Mouse (Mus musculus) left cerebral cortex, postnatal 36 days (tissue): ENCODE measurements at regions not wholly inside any gene's neighbourhood (a gene's known extent, or its start where the extent isn't known, plus 50 kb on each side); places are given as distances from the start of the nearest gene placed in this dataset.
"Not testable (repeated sequence)": the region's sequence is repeated elsewhere in the genome, so short reads cannot be mapped to it uniquely, and the experiment has no call there.

Experiments used
- DNase-seq, 2 experiments: peaks; one replicate each; pipeline ENCODE4 v3.0.0; 2021 to 2022; ENCODE audit warnings: low spot score in 2 of 2, mixed read lengths in 1 of 2
- intact Hi-C: fragments of 180-260 bp; cut with DNase I; formaldehyde crosslinking; loops from one replicate; pipeline ENCODE4 v1.15.1; 2025

GRCm38 (mm10) chr14:87215099-87215498 is 74.1 kb upstream of the Diaph3 start:
- DNase-seq, result peak; percentile 69 to 76
- intact Hi-C loops, result no loop called here

GRCm38 (mm10) chr14:87217042-87217441 is 76.0 kb upstream of the Diaph3 start:
- DNase-seq, result no peak
- intact Hi-C loops, result no loop called here

- no peak for DNase-seq
- intact Hi-C loops, result no loop called here
Measured at GRCm38 (mm10) chr14:87219975-87220374, 78.9 kb upstream of the Diaph3 start.

GRCm38 (mm10) chr14:87224870-87225269 is 83.8 kb upstream of the Diaph3 start:
- DNase-seq, result no peak
- intact Hi-C loops, result no loop called here

- intact Hi-C loops, result no loop called here
- DNase-seq, result no peak
Measured at GRCm38 (mm10) chr14:87249258-87249657, 108.2 kb upstream of the Diaph3 start.

GRCm38 (mm10) chr14:87255484-87256208 is 114.6 kb upstream of the Diaph3 start:
- intact Hi-C loops, result no loop called here
- no peak for DNase-seq

GRCm38 (mm10) chr14:87261726-87262125 is 120.7 kb upstream of the Diaph3 start:
- intact Hi-C loops, result no loop called here
- DNase-seq, result no peak

- DNase-seq, result no peak
- intact Hi-C loops, result no loop called here
Measured at GRCm38 (mm10) chr14:87264826-87265225, 123.8 kb upstream of the Diaph3 start.

- DNase-seq, result no peak
- intact Hi-C loops, result no loop called here
Measured at GRCm38 (mm10) chr14:87266309-87266708, 125.3 kb upstream of the Diaph3 start.

GRCm38 (mm10) chr14:87289266-87289665 is 127.2 kb upstream of the Tdrd3 start:
- intact Hi-C loops, DNase-seq: not testable (repeated sequence)

GRCm38 (mm10) chr14:87289708-87290243 is 126.7 kb upstream of the Tdrd3 start:
- DNase-seq, result no peak
- intact Hi-C loops, result no loop called here

- intact Hi-C loops, result no loop called here
- DNase-seq, result no peak
Measured at GRCm38 (mm10) chr14:87295206-87295605, 121.2 kb upstream of the Tdrd3 start.

GRCm38 (mm10) chr14:87297160-87297559 is 119.3 kb upstream of the Tdrd3 start:
- intact Hi-C loops, result no loop called here
- no peak for DNase-seq

GRCm38 (mm10) chr14:87300838-87301237 is 115.6 kb upstream of the Tdrd3 start:
- intact Hi-C loops, result no loop called here
- DNase-seq, result no peak

GRCm38 (mm10) chr14:87301564-87301963 is 114.9 kb upstream of the Tdrd3 start:
- intact Hi-C loops, result no loop called here

GRCm38 (mm10) chr14:87305481-87305880 is 111.0 kb upstream of the Tdrd3 start:
- DNase-seq, result no peak
- intact Hi-C loops, result no loop called here

More at GRCm38 (mm10) chr14:87301564-87301963, 114.9 kb upstream of the Tdrd3 start:
- DNase-seq, result no peak

GRCm38 (mm10) chr14:87306011-87306410 is 110.4 kb upstream of the Tdrd3 start:
- intact Hi-C loops, result no loop called here
- DNase-seq, result no peak

GRCm38 (mm10) chr14:87308016-87308415 is 108.4 kb upstream of the Tdrd3 start:
- DNase-seq, result no peak
- intact Hi-C loops, result no loop called here

- intact Hi-C loops, result loop anchor here (10.0 kb wide), 1 partner anchor 142 kb away; no protein-coding TSS in a partner anchor
- DNase-seq, result no peak
Measured at GRCm38 (mm10) chr14:87312318-87312717, 104.1 kb upstream of the Tdrd3 start.

GRCm38 (mm10) chr14:87314999-87315732 is 101.3 kb upstream of the Tdrd3 start:
- intact Hi-C loops, result loop anchor here (10.0 kb wide), 1 partner anchor 140 kb away; no protein-coding TSS in a partner anchor
- DNase-seq, result peak; percentile 43 to 70

GRCm38 (mm10) chr14:87327841-87328240 is 88.6 kb upstream of the Tdrd3 start:
- DNase-seq, result no peak
- intact Hi-C loops, result no loop called here
